Mouse (Mus musculus) limb, embryonic 12.5 days (tissue): Measurements from ENCODE around the gene Gm21985. TPM values are rescaled to one million over a fixed set of nuclear protein-coding genes. Genes with fewer than 3 reads are reported as not detected.
"Not testable (repeated sequence)": the region's sequence is repeated elsewhere in the genome, so short reads cannot be mapped to it uniquely, and the experiment has no call there.

Source experiments
- ATAC-seq: fragments of 200-750 bp; cut with Nextera tagmentation; 2 replicates; pipeline ENCODE4 v1.8.0; 2017; ENCODE audit warnings: low read depth, moderate TSS enrichment; ENCODE audit not compliant: insufficient number of reproducible peaks, insufficient read depth, low FRiP score, low TSS enrichment
- H3K27ac ChIP-seq: fragments of 300-500 bp; sonication (generic); 2 replicates; pipeline ENCODE4 v1.5.1; 2016; ENCODE audit warnings: mild to moderate bottlenecking, moderate library complexity
- H3K27me3 ChIP-seq: fragments of 300-500 bp; sonication (generic); 2 replicates; pipeline ENCODE4 v1.6.1; 2016; ENCODE audit warnings: mild to moderate bottlenecking, moderate library complexity
- H3K36me3 ChIP-seq: fragments of 300-500 bp; sonication (generic); 2 replicates; pipeline ENCODE4 v1.6.1; 2016; ENCODE audit warnings: mild to moderate bottlenecking, moderate library complexity
- H3K4me1 ChIP-seq: fragments of 300-500 bp; sonication (generic); replicated peaks from 2 replicates; pipeline ENCODE4 v1.6.1; 2016
- H3K4me2 ChIP-seq: fragments of 300-500 bp; sonication (generic); 2 replicates; pipeline ENCODE4 v1.6.1; 2016; ENCODE audit warnings: mild to moderate bottlenecking, moderate library complexity
- H3K4me3 ChIP-seq: fragments of 300-500 bp; sonication (generic); replicated peaks from 2 replicates; pipeline ENCODE4 v1.5.1; 2016; ENCODE audit warnings: mild to moderate bottlenecking
- H3K9ac ChIP-seq: fragments of 300-500 bp; sonication (generic); replicated peaks from 2 replicates; pipeline ENCODE4 v1.6.1; 2016; ENCODE audit warnings: mild to moderate bottlenecking, moderate library complexity
- H3K9me3 ChIP-seq: fragments of 300-500 bp; sonication (generic); 2 replicates; pipeline ENCODE4 v1.6.1; 2016; ENCODE audit warnings: mild to moderate bottlenecking, moderate library complexity
- WGBS: fragments of 180-500 bp; shearing (Covaris S2); methylation state at CpG from one replicate; pipeline ENCODE4 v1.1.7; 2016; 5-methylcytosine and 5-hydroxymethylcytosine counted together
- polyA plus RNA-seq: library from polyadenylated mRNA; unstranded; fragments of >200 nt; fragmentation: Nextera tagmentation; extraction: Ambion mirVana; gene quantifications from 2 replicates; pipeline ENCODE4 v1.2.1, GENCODE M21; 2016

Gene Gm21985
- polyA plus RNA-seq, 1 experiment from 2014 or later = not detected

GRCm38 (mm10) chr2:112445511-112445910 lies 179.4 kb downstream of the Gm21985 start:
- H3K4me1 ChIP-seq = no peaks in the 10 kb centered on the region
- no peak for ATAC-seq
- no peak overlapping the region for H3K27ac ChIP-seq
- no peaks in the 10 kb centered on the region for H3K27me3 ChIP-seq
- H3K4me3 ChIP-seq = no peak overlapping the region
- H3K4me2 ChIP-seq = no peak overlapping the region
- H3K36me3 ChIP-seq = no peaks in the 10 kb centered on the region
- no peaks in the 10 kb centered on the region for H3K9me3 ChIP-seq
- no peak overlapping the region for H3K9ac ChIP-seq

- H3K4me3 ChIP-seq, H3K36me3 ChIP-seq, H3K27me3 ChIP-seq, H3K9ac ChIP-seq, ATAC-seq, H3K4me1 ChIP-seq, H3K9me3 ChIP-seq, H3K27ac ChIP-seq, H3K4me2 ChIP-seq: not testable (repeated sequence)
- 81% methylated on average over 4 of the region's 4 CpGs for WGBS
Observed at GRCm38 (mm10) chr2:112448046-112448445, 181.9 kb downstream of the Gm21985 start.

GRCm38 (mm10) chr2:112448510-112449059 lies 182.5 kb downstream of the Gm21985 start:
- Histone ChIP-seq H3K9me3 (no peaks in the 10 kb centered on the region), H3K4me2 (no peak overlapping the region), H3K36me3 (no peaks in the 10 kb centered on the region), H3K4me1 (no peaks in the 10 kb centered on the region), H3K4me3 (no peak overlapping the region), H3K27ac (no peak overlapping the region), H3K27me3 (no peaks in the 10 kb centered on the region), H3K9ac (no peak overlapping the region)
- ATAC-seq = no peak

GRCm38 (mm10) chr2:112449597-112450296 lies 183.6 kb downstream of the Gm21985 start:
- no peak for ATAC-seq
- H3K27ac ChIP-seq = no peak overlapping the region
- no peak overlapping the region for H3K4me3 ChIP-seq
- WGBS = 37% methylated on average over 4 of the region's 4 CpGs
- no peaks in the 10 kb centered on the region for H3K36me3 ChIP-seq
- H3K27me3 ChIP-seq = no peaks in the 10 kb centered on the region
- H3K9me3 ChIP-seq = no peaks in the 10 kb centered on the region
- H3K4me2 ChIP-seq = no peak overlapping the region
- H3K9ac ChIP-seq = no peak overlapping the region
- H3K4me1 ChIP-seq = 0 out of 2 replicates have a peak, but pooled peaks cover 3% of the 10 kb centered on the region

- H3K4me3 ChIP-seq, H3K27ac ChIP-seq, H3K9me3 ChIP-seq, H3K27me3 ChIP-seq, ATAC-seq, H3K36me3 ChIP-seq, H3K4me2 ChIP-seq, H3K9ac ChIP-seq: not testable (repeated sequence)
- H3K4me1 ChIP-seq = peaks cover 11% of the 10 kb centered on the region; the same call in 1 of the 2 replicates
Observed at GRCm38 (mm10) chr2:112452513-112452912, 186.4 kb downstream of the Gm21985 start.

- Histone ChIP-seq H3K9ac (peak overlapping the region; percentile 87), H3K36me3 (no peaks in the 10 kb centered on the region), H3K4me1 (peaks cover 11% of the 10 kb centered on the region; the same call in 1 of the 2 replicates), H3K27me3 (no peaks in the 10 kb centered on the region), H3K4me3 (peak overlapping the region; percentile 87), H3K27ac (peak overlapping the region; percentile 66), H3K9me3 (no peaks in the 10 kb centered on the region), H3K4me2 (peak overlapping the region; percentile 89)
- ATAC-seq = peak; percentile 10; the same call in 1 of the 2 replicates
- WGBS = 28% methylated on average over 17 of the region's 17 CpGs
Observed at GRCm38 (mm10) chr2:112454125-112454861, 188.2 kb downstream of the Gm21985 start.

GRCm38 (mm10) chr2:112454862-112455564 lies 188.9 kb downstream of the Gm21985 start, which contains the start of gene Emc7:
TSS of gene Emc7 (plus strand) at chr2:112454997.
- H3K27ac ChIP-seq = peak within 1 kb of the TSS; percentile 67

More at GRCm38 (mm10) chr2:112454862-112455564, 188.9 kb downstream of the Gm21985 start, which contains the start of gene Emc7:
- peak within 1 kb of the TSS; percentile 87 for H3K4me3 ChIP-seq
- under 1% methylated on average over 49 of the region's 49 CpGs for WGBS
- ATAC-seq = peak; percentile 93
- peaks cover 11% of the 10 kb centered on the region; the same call in 1 of the 2 replicates for H3K4me1 ChIP-seq
- peak within 1 kb of the TSS; percentile 87 for H3K9ac ChIP-seq
- peaks cover 2% of the 10 kb centered on the region for H3K36me3 ChIP-seq
- no peaks in the 10 kb centered on the region for H3K27me3 ChIP-seq
- H3K9me3 ChIP-seq = peaks cover 1% of the 10 kb centered on the region; the same call in 1 of the 2 replicates
- H3K4me2 ChIP-seq = peak within 1 kb of the TSS; percentile 89

Other genes starting within 250 kb of the Gm21985 start
- not detected in 2 replicates for gene Olfr1311, start 241.9 kb upstream of the Gm21985 start, polyA plus RNA-seq
- gene Olfr1312, start 216.1 kb upstream of the Gm21985 start, polyA plus RNA-seq = not detected in 2 replicates
- gene Olfr1313, start 188.5 kb upstream of the Gm21985 start, polyA plus RNA-seq = not detected in 2 replicates
- not detected in 2 replicates for gene Olfr1314, start 169.5 kb upstream of the Gm21985 start, polyA plus RNA-seq
- not detected in 2 replicates for gene Olfr1315-ps1, start 150.9 kb upstream of the Gm21985 start, polyA plus RNA-seq
- gene Olfr1316, start 131.3 kb upstream of the Gm21985 start, polyA plus RNA-seq = not detected in 2 replicates
- not detected in 2 replicates for gene Olfr1317, start 126.0 kb upstream of the Gm21985 start, polyA plus RNA-seq
- not detected in 2 replicates for gene Olfr1318, start 112.1 kb upstream of the Gm21985 start, polyA plus RNA-seq
- 12.9 and 14.0 TPM in 2 replicates for gene Lpcat4, start 26.8 kb upstream of the Gm21985 start, polyA plus RNA-seq
- gene Nutm1, start 7.0 kb upstream of the Gm21985 start, polyA plus RNA-seq = 0.10 TPM in 2 replicates
- 170 and 181 TPM in 2 replicates for gene Nop10, start 4.4 kb upstream of the Gm21985 start, polyA plus RNA-seq
- gene Slc12a6, start 489 bp upstream of the Gm21985 start, polyA plus RNA-seq = 10.6 and 11.4 TPM in 2 replicates
- gene Emc4, start 101.7 kb downstream of the Gm21985 start, polyA plus RNA-seq = 103 and 106 TPM in 2 replicates
- gene Katnbl1, start 112.9 kb downstream of the Gm21985 start, polyA plus RNA-seq = 50.8 and 55.8 TPM in 2 replicates
- 11.2 and 12.1 TPM in 2 replicates for gene Emc7, start 188.7 kb downstream of the Gm21985 start, polyA plus RNA-seq
- gene Chrm5, start 214.5 kb downstream of the Gm21985 start, polyA plus RNA-seq = not detected in 2 replicates
- 10.1 and 11.8 TPM in 2 replicates for gene Aven, start 226.7 kb downstream of the Gm21985 start, polyA plus RNA-seq